Mouse (Mus musculus) CD4-positive, CD25-positive, alpha-beta regulatory T cell, adult 4 months (primary cell): ENCODE measurements around the gene Epgn. TPM values are rescaled to one million over a fixed set of nuclear protein-coding genes. Genes with fewer than 3 reads are reported as not detected.
A peak's percentile ranks its signal among the peaks of the same experiment; 100 is the strongest.

Experiments
- ATAC-seq: one replicate; pipeline ENCODE4 v1.8.0; 2017
- polyA plus RNA-seq, 2 experiments: library from polyadenylated mRNA; unstranded; fragments of 100-300 nt; shearing (Covaris generic); gene quantifications; one replicate each; pipeline ENCODE4 v1.2.1; 2017

The Epgn gene
- polyA plus RNA-seq: not detected

- no peak for ATAC-seq
These were observed at the start of gene Epgn for GRCm38 (mm10) chr5:91027164-91027563. Gene Epgn (plus strand): TSS chr5:91027464.

- no peak for ATAC-seq
These were observed 47.0 kb upstream of the Epgn start for GRCm38 (mm10) chr5:90980297-90980696.

GRCm38 (mm10) chr5:90987605-90988004 is 39.7 kb upstream of the Epgn start:
- ATAC-seq: no peak

- ATAC-seq: no peak
These were observed 39.1 kb upstream of the Epgn start for GRCm38 (mm10) chr5:90988149-90988548.

- ATAC-seq: no peak
These were observed 38.7 kb upstream of the Epgn start for GRCm38 (mm10) chr5:90988592-90988991.

GRCm38 (mm10) chr5:90999942-91000341 is 27.3 kb upstream of the Epgn start:
- no peak for ATAC-seq

GRCm38 (mm10) chr5:91015216-91015615 is 12.0 kb upstream of the Epgn start:
- no peak for ATAC-seq

GRCm38 (mm10) chr5:91023114-91023513 is 4.2 kb upstream of the Epgn start:
- ATAC-seq: no peak

GRCm38 (mm10) chr5:91027840-91028239 is 576 bp downstream of the Epgn start:
- no peak for ATAC-seq

GRCm38 (mm10) chr5:91030629-91031028 is 3.4 kb downstream of the Epgn start:
- no peak for ATAC-seq

GRCm38 (mm10) chr5:91035341-91035740 is 8.1 kb downstream of the Epgn start:
- no peak for ATAC-seq

- ATAC-seq: no peak
These were observed 9.4 kb downstream of the Epgn start for GRCm38 (mm10) chr5:91036628-91037027.

- ATAC-seq: no peak
These were observed 10.5 kb downstream of the Epgn start for GRCm38 (mm10) chr5:91037756-91038155.

- peak; percentile 95 for ATAC-seq
These were observed 11.3 kb downstream of the Epgn start for GRCm38 (mm10) chr5:91038547-91038946.

GRCm38 (mm10) chr5:91038963-91039362 is 11.7 kb downstream of the Epgn start:
- no peak for ATAC-seq

- no peak for ATAC-seq
These were observed 20.7 kb downstream of the Epgn start for GRCm38 (mm10) chr5:91047987-91048386.

GRCm38 (mm10) chr5:91048397-91048796 is 21.1 kb downstream of the Epgn start:
- ATAC-seq: no peak

GRCm38 (mm10) chr5:91072340-91072739 is 45.1 kb downstream of the Epgn start:
- ATAC-seq: no peak

- ATAC-seq: no peak
These were observed 46.4 kb downstream of the Epgn start for GRCm38 (mm10) chr5:91073626-91074025.

GRCm38 (mm10) chr5:91074026-91074425 is 46.8 kb downstream of the Epgn start:
- ATAC-seq: no peak

- ATAC-seq: no peak
These were observed 47.2 kb downstream of the Epgn start, which contains the start of gene Ereg for GRCm38 (mm10) chr5:91074450-91074950. Gene Ereg (plus strand): TSS chr5:91074622.

GRCm38 (mm10) chr5:91075021-91075420 is 47.8 kb downstream of the Epgn start:
- no peak for ATAC-seq

GRCm38 (mm10) chr5:91083016-91083415 is 55.8 kb downstream of the Epgn start:
- ATAC-seq: peak; percentile 77
